Mouse (Mus musculus): Measurements from ENCODE around the gene Arl3. TPM values are rescaled to one million over a fixed set of nuclear protein-coding genes. Genes with fewer than 3 reads are reported as not detected.

Arl3 gene
- total RNA-seq, 2 experiments from 2014 or later, result 79.9 to 86.2 TPM

Other genes starting within 250 kb of the Arl3 start
- gene Psd, start 246.0 kb downstream of the Arl3 start, total RNA-seq (2021), result under 1 TPM; 0.09 to 0.11 TPM
- 1 to 10 TPM; 3.5 to 3.9 TPM for gene Fbxl15, start 245.0 kb downstream of the Arl3 start, total RNA-seq (2021)
- gene Cuedc2, start 234.5 kb downstream of the Arl3 start, total RNA-seq (2021), result 10 to 100 TPM; 59.8 to 65.7 TPM
- 1 to 10 TPM; 1.6 to 1.9 TPM for gene Mfsd13a, start 232.1 kb downstream of the Arl3 start, total RNA-seq (2021)
- under 1 TPM; 0.27 to 0.43 TPM for gene 2310034G01Rik, start 222.9 kb downstream of the Arl3 start, total RNA-seq (2021)
- gene Actr1a, start 177.4 kb downstream of the Arl3 start, total RNA-seq (2021), result 10 to 100 TPM; 51.8 to 57.1 TPM
- 1 to 10 TPM; 5.0 to 5.4 TPM for gene Sufu, start 176.3 kb downstream of the Arl3 start, total RNA-seq (2021)
- gene Trim8, start 71.5 kb downstream of the Arl3 start, total RNA-seq (2021), result 10 to 100 TPM; 17.6 to 22.5 TPM
- gene Sfxn2, start 167 bp upstream of the Arl3 start, total RNA-seq (2021), result 1 to 10 TPM; 2.2 to 3.8 TPM
- 100 to 1,000 TPM in 1 of 2 experiments, 10 to 100 TPM in 1; 66.2 to 116 TPM for gene Wbp1l, start 25.9 kb upstream of the Arl3 start, total RNA-seq (2021)
- not detected for gene Cyp17a1, start 100.0 kb upstream of the Arl3 start, total RNA-seq (2021)
- 10 to 100 TPM; 12.3 to 12.6 TPM for gene Borcs7, start 116.7 kb upstream of the Arl3 start, total RNA-seq (2021)
- 10 to 100 TPM; 89.3 to 93.6 TPM for gene As3mt, start 134.3 kb upstream of the Arl3 start, total RNA-seq (2021)
- 1 to 10 TPM; 3.2 TPM for gene Cnnm2, start 188.4 kb upstream of the Arl3 start, total RNA-seq (2021)